Mouse (Mus musculus): ENCODE results near the gene Lamtor1. TPM values are rescaled to one million over a fixed set of nuclear protein-coding genes. Genes with fewer than 3 reads are reported as not detected.

Lamtor1 gene
- 6.5 TPM for polyA plus RNA-seq (2014; fragmentation: Illumina TruSeq; extraction: RNeasy Lipid Tissue Mini Kit (QIAGEN cat#74804); ENCODE audit: low replicate concordance)

GRCm38 (mm10) chr7:101905561-101906286 is at the start of gene Lamtor1:
TSS of gene Lamtor1 (plus strand) at chr7:101905904.

GRCm38 (mm10) chr7:101857094-101857493 is 48.6 kb upstream of the Lamtor1 start, which contains the start of gene Folr2:
TSS of gene Folr2 (minus strand) at chr7:101857194.

GRCm38 (mm10) chr7:101863415-101863814 is 42.3 kb upstream of the Lamtor1 start, which contains the start of gene Anapc15:
TSS of gene Anapc15 (plus strand) at chr7:101863715.

GRCm38 (mm10) chr7:101870629-101871028 is 35.1 kb upstream of the Lamtor1 start, which contains the start of gene Folr1:
TSS of gene Folr1 (minus strand) at chr7:101870788.

GRCm38 (mm10) chr7:101906287-101906681 is 580 bp downstream of the Lamtor1 start, which contains the start of gene Tomt:
TSS of gene Tomt (minus strand) at chr7:101906359.

GRCm38 (mm10) chr7:101933751-101934240 is 28.1 kb downstream of the Lamtor1 start, which contains the start of the genes Lrrc51 and Numa1:
TSS of gene Lrrc51 (minus strand) at chr7:101933895.
TSS of gene Numa1 (plus strand) at chr7:101934111.

Other genes starting within 250 kb of the Lamtor1 start
- gene Clpb, start 242.3 kb upstream of the Lamtor1 start, polyA plus RNA-seq (2014; fragmentation: Illumina TruSeq; extraction: RNeasy Lipid Tissue Mini Kit (QIAGEN cat#74804); ENCODE audit: low replicate concordance), result 1.6 TPM
- gene Phox2a, start 87.6 kb upstream of the Lamtor1 start, polyA plus RNA-seq (2014; fragmentation: Illumina TruSeq; extraction: RNeasy Lipid Tissue Mini Kit (QIAGEN cat#74804); ENCODE audit: low replicate concordance), result not detected
- gene Inppl1, start 67.7 kb upstream of the Lamtor1 start, polyA plus RNA-seq (2014; fragmentation: Illumina TruSeq; extraction: RNeasy Lipid Tissue Mini Kit (QIAGEN cat#74804); ENCODE audit: low replicate concordance), result 31.7 TPM
- gene Folr2, start 48.7 kb upstream of the Lamtor1 start, polyA plus RNA-seq (2014; fragmentation: Illumina TruSeq; extraction: RNeasy Lipid Tissue Mini Kit (QIAGEN cat#74804); ENCODE audit: low replicate concordance), result not detected
- 9.5 TPM for gene Anapc15, start 42.2 kb upstream of the Lamtor1 start, polyA plus RNA-seq (2014; fragmentation: Illumina TruSeq; extraction: RNeasy Lipid Tissue Mini Kit (QIAGEN cat#74804); ENCODE audit: low replicate concordance)
- gene Folr1, start 35.1 kb upstream of the Lamtor1 start, polyA plus RNA-seq (2014; fragmentation: Illumina TruSeq; extraction: RNeasy Lipid Tissue Mini Kit (QIAGEN cat#74804); ENCODE audit: low replicate concordance), result not detected
- not detected for gene Tomt, start 455 bp downstream of the Lamtor1 start, polyA plus RNA-seq (2014; fragmentation: Illumina TruSeq; extraction: RNeasy Lipid Tissue Mini Kit (QIAGEN cat#74804); ENCODE audit: low replicate concordance)
- gene Lrrc51, start 28.0 kb downstream of the Lamtor1 start, polyA plus RNA-seq (2014; fragmentation: Illumina TruSeq; extraction: RNeasy Lipid Tissue Mini Kit (QIAGEN cat#74804); ENCODE audit: low replicate concordance), result 0.59 TPM
- 41.5 TPM for gene Numa1, start 28.2 kb downstream of the Lamtor1 start, polyA plus RNA-seq (2014; fragmentation: Illumina TruSeq; extraction: RNeasy Lipid Tissue Mini Kit (QIAGEN cat#74804); ENCODE audit: low replicate concordance)
- 12.4 TPM for gene Il18bp, start 112.8 kb downstream of the Lamtor1 start, polyA plus RNA-seq (2014; fragmentation: Illumina TruSeq; extraction: RNeasy Lipid Tissue Mini Kit (QIAGEN cat#74804); ENCODE audit: low replicate concordance)
- 23.8 TPM for gene Rnf121, start 159.6 kb downstream of the Lamtor1 start, polyA plus RNA-seq (2014; fragmentation: Illumina TruSeq; extraction: RNeasy Lipid Tissue Mini Kit (QIAGEN cat#74804); ENCODE audit: low replicate concordance)
- 11.6 TPM for gene Xndc1, start 159.6 kb downstream of the Lamtor1 start, polyA plus RNA-seq (2014; fragmentation: Illumina TruSeq; extraction: RNeasy Lipid Tissue Mini Kit (QIAGEN cat#74804); ENCODE audit: low replicate concordance)
- gene Xntrpc, start 159.8 kb downstream of the Lamtor1 start, polyA plus RNA-seq (2014; fragmentation: Illumina TruSeq; extraction: RNeasy Lipid Tissue Mini Kit (QIAGEN cat#74804); ENCODE audit: low replicate concordance), result 0.11 TPM
- not detected for gene Trpc2, start 177.2 kb downstream of the Lamtor1 start, polyA plus RNA-seq (2014; fragmentation: Illumina TruSeq; extraction: RNeasy Lipid Tissue Mini Kit (QIAGEN cat#74804); ENCODE audit: low replicate concordance)
- gene Art1, start 195.8 kb downstream of the Lamtor1 start, polyA plus RNA-seq (2014; fragmentation: Illumina TruSeq; extraction: RNeasy Lipid Tissue Mini Kit (QIAGEN cat#74804); ENCODE audit: low replicate concordance), result not detected
- not detected for gene Art5, start 203.6 kb downstream of the Lamtor1 start, polyA plus RNA-seq (2014; fragmentation: Illumina TruSeq; extraction: RNeasy Lipid Tissue Mini Kit (QIAGEN cat#74804); ENCODE audit: low replicate concordance)
- not detected for gene Chrna10, start 210.9 kb downstream of the Lamtor1 start, polyA plus RNA-seq (2014; fragmentation: Illumina TruSeq; extraction: RNeasy Lipid Tissue Mini Kit (QIAGEN cat#74804); ENCODE audit: low replicate concordance)